Mouse (Mus musculus) megakaryocyte, adult 5-6 weeks (primary cell): ENCODE results near the gene Mtg2. TPM values are rescaled to one million over a fixed set of nuclear protein-coding genes. Genes with fewer than 3 reads are reported as not detected.
A peak's percentile ranks its signal among the peaks of the same experiment; 100 is the strongest.

Experiments
- ATAC-seq: 2 replicates; pipeline ENCODE4 v1.8.0; 2016; ENCODE audit warnings: mild to moderate bottlenecking, inconsistent platforms; ENCODE audit not compliant: poor library complexity, severe bottlenecking
- total RNA-seq, 2 experiments: library from RNA; stranded (forward) in 1 of 2; stranded (reverse) in 1 of 2; fragments of 153-499, 151-499 nt in 1 of 2; fragments of 221-1000, 200-1000 nt in 1 of 2; gene quantifications; 2 replicates each; pipeline versions ENCODE4 v1.2.3 to v1.2.4; 2015 to 2017

Gene Mtg2
- total RNA-seq, 2 experiments from 2014 or later = 3.3 to 6.6 TPM

GRCm38 (mm10) chr2:180103978-180104658 lies 33.7 kb downstream of the Mtg2 start, which contains the start of gene Hrh3:
TSS of gene Hrh3 (minus strand) at chr2:180104488.
- ATAC-seq = peak; percentile 74

GRCm38 (mm10) chr2:180104659-180105377 lies 34.4 kb downstream of the Mtg2 start:
- ATAC-seq = peak; percentile 43

- ATAC-seq = no peak
Measured at GRCm38 (mm10) chr2:180105441-180106190, 35.2 kb downstream of the Mtg2 start.

GRCm38 (mm10) chr2:180107081-180107480 lies 36.7 kb downstream of the Mtg2 start:
- 0 out of 2 replicates have a peak, but pooled peaks have one; percentile 44 for ATAC-seq

- ATAC-seq = no peak
Measured at GRCm38 (mm10) chr2:180108285-180108684, 37.9 kb downstream of the Mtg2 start.

- ATAC-seq = no peak
Measured at GRCm38 (mm10) chr2:180113909-180114890, 43.8 kb downstream of the Mtg2 start.

GRCm38 (mm10) chr2:180115279-180115678 lies 44.9 kb downstream of the Mtg2 start:
- ATAC-seq = no peak

GRCm38 (mm10) chr2:180116081-180116493 lies 45.7 kb downstream of the Mtg2 start:
- no peak for ATAC-seq

- no peak for ATAC-seq
Measured at GRCm38 (mm10) chr2:180116741-180117484, 46.5 kb downstream of the Mtg2 start.

- no peak for ATAC-seq
Measured at GRCm38 (mm10) chr2:180117485-180118194, 47.3 kb downstream of the Mtg2 start.

- peak; percentile 85 for ATAC-seq
Measured at GRCm38 (mm10) chr2:180118661-180119438, 48.5 kb downstream of the Mtg2 start, which contains the start of gene Osbpl2. TSS of gene Osbpl2 (plus strand) at chr2:180119306.

- ATAC-seq = no peak
Measured at GRCm38 (mm10) chr2:180119439-180120291, 49.3 kb downstream of the Mtg2 start.

- ATAC-seq = peak; percentile 38
Measured at GRCm38 (mm10) chr2:180120292-180120761, 49.9 kb downstream of the Mtg2 start.

GRCm38 (mm10) chr2:180124192-180124591 lies 53.8 kb downstream of the Mtg2 start:
- ATAC-seq = no peak

- peak; percentile 57 for ATAC-seq
Measured at GRCm38 (mm10) chr2:180126195-180126594, 55.8 kb downstream of the Mtg2 start.

- peak; percentile 88 for ATAC-seq
Measured at GRCm38 (mm10) chr2:180127675-180128074, 57.3 kb downstream of the Mtg2 start.

GRCm38 (mm10) chr2:180133231-180133630 lies 62.8 kb downstream of the Mtg2 start:
- ATAC-seq = no peak
